Mouse (Mus musculus) brain, embryonic 14.5 days (tissue): Measurements from ENCODE around the gene Plxdc2. TPM values are rescaled to one million over a fixed set of nuclear protein-coding genes. Genes with fewer than 3 reads are reported as not detected.

Experiments used
- DNase-seq: peaks from one replicate; pipeline ENCODE4 v3.0.0-alpha.2; 2011; ENCODE audit warnings: low read depth
- CTCF ChIP-seq: fragments of 200-500 bp; IDR thresholded peaks from 2 replicates; pipeline ENCODE4 v1.5.1; 2012; ENCODE audit warnings: inconsistent platforms, mild to moderate bottlenecking, moderate library complexity, borderline replicate concordance; ENCODE audit not compliant: insufficient read depth, insufficient read length; ENCODE audit errors: extremely low read depth
- POLR2A ChIP-seq: fragments of 200-500 bp; IDR thresholded peaks from 2 replicates; pipeline ENCODE4 v1.6.1; 2012; ENCODE audit warnings: mild to moderate bottlenecking, inconsistent platforms, borderline replicate concordance; ENCODE audit not compliant: poor library complexity, insufficient read depth, insufficient read length, severe bottlenecking; ENCODE audit errors: extremely low read depth
- polyA plus RNA-seq: library from polyadenylated mRNA; depleted of rRNA; stranded (reverse); fragments of >200 nt; gene quantifications from 2 replicates; pipeline ENCODE4 v1.2.3, GENCODE M21; 2012

Plxdc2 gene
- polyA plus RNA-seq, 1 experiment: 9.1 TPM

- TF ChIP-seq POLR2A: no peak
- TF ChIP-seq CTCF: no peak
- DNase-seq: no peak
These were observed 286.0 kb downstream of the Plxdc2 start for GRCm38 (mm10) chr2:16642061-16642460.

DNA sequence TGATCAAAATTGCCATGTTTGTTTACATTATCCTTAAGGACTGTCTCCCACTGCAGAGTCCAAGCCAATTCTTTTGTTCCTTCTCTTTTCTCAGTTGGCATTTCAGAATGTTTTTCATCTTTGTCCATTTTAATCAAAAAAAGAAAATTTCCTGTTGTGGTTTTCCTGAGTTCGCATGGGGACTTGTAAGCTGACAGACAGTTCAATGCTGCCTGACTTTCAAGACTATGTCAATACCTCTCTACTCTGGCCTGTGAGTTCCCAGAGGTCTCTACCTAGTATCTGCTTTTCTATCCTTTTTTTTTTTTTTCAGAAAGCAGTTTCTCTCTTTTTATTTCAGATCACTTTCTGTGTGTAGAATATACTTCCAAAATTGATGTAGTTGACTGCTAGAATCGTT, 295.6 kb downstream of the Plxdc2 start:
- DNase-seq: no peak

GRCm38 (mm10) chr2:16664516-16664915, 308.4 kb downstream of the Plxdc2 start:
- DNase-seq: peak; percentile 50
- TF ChIP-seq POLR2A (no peak), CTCF (no peak)

More for the DNA sequence above, 295.6 kb downstream of the Plxdc2 start:
- TF ChIP-seq CTCF (no peak), POLR2A (no peak)

- TF ChIP-seq CTCF (no peak), POLR2A (no peak)
- DNase-seq: peak; percentile 33
These were observed 312.3 kb downstream of the Plxdc2 start for GRCm38 (mm10) chr2:16668391-16668790.

DNA sequence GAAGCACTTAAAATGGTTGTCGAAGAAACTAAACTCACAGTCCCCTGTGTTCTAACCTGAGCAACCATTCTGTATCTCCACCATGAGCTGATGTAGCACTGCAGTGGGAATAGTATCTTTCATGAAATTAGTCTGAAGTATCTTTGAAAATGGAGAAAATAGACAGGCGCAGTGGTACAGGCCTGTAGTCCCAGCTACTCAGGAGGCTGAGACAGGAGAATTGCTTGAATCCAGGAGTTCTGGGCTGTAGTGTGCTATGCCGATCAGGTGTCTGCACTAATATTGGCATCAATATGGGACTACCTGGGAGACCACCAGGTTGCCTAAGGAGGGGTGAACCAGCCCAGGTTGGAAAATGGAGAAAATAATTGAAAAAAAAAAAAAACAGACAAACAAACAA, 326.8 kb downstream of the Plxdc2 start:
- DNase-seq: no peak
- TF ChIP-seq CTCF: no peak
- no peak for TF ChIP-seq POLR2A

DNA sequence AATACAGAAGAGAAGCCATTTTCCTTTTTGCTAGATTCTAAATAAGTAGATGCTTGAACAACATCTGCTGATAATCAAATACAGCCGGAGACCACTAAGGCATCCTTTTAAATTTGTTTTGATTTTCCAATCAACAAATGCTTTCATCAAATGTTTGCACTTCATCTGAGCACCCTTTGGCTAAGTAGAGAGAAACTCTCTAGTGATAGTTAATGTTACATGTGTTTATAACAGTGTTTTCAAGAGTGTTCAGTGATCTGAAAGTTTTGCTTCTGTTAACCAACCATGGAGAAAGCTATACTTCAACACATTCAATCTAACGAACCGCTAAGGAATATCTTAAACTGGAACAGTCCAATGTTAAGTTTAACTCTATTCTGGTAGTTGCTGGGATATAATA, 327.6 kb downstream of the Plxdc2 start:
- TF ChIP-seq CTCF (no peak), POLR2A (no peak)
- no peak for DNase-seq

DNA sequence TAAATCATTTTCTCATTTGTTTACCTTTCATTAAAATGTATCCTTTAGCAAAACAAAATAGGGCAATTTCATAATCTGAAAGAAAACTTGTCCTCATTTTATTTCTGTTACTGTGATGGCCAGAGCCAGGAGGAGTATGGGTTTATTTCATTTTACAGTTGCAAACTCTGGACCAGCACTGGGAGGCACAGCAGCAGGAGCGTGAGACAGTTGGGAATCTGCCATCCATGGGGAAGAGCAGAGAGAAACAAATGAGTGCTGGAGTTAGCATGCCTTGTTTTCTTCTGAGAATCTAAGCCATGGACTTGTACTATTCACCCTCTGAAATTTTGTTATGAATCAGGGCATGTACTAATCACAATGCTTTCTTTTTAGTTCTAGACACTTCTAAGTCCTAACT, 328.4 kb downstream of the Plxdc2 start:
- no peak for DNase-seq
- TF ChIP-seq CTCF (no peak), POLR2A (no peak)

DNA sequence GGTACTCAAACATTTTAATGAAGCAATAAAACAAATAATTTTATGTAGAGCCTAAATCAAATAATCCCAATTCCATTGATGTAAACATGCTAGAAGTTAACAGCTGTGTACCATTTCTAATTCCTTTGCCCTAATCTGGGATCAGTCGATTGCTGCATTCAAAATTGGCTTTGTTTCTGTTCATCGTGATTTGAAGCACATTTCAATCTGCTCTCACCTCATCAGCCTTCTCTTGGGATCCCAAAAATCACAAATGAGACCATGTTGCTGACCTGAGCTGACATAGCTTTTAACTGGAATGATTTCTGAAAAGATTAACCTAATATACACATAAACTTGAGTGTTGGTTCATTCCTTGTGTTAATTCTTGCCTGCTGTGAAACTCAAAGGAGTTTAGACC, 340.3 kb downstream of the Plxdc2 start:
- DNase-seq: no peak
- TF ChIP-seq POLR2A (no peak), CTCF (no peak)

DNA sequence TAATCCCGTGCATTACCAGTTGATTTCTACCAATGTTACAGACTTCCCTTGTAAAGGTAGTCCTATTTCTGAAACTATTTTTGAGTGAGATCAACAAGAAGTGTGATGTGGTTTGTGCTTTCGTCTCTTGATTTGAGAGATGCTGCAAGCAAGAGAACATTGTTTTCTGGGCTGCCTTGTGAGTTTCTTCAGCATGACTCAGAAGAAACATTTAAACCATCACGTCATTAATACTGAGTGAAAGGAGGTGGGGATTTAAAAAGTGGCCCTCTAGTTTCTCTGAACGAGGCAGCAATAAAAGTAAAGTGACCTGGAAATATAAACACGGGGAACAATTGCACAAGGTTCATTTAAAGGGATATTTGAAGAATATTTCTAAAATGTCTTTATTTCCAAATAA, 341.1 kb downstream of the Plxdc2 start:
- no peak for TF ChIP-seq CTCF
- TF ChIP-seq POLR2A: no peak
- DNase-seq: no peak

GRCm38 (mm10) chr2:16706227-16706626, 350.1 kb downstream of the Plxdc2 start:
- no peak for DNase-seq
- no peak for TF ChIP-seq POLR2A
- peak; percentile 25; the same call in 1 of the 2 replicates for TF ChIP-seq CTCF

- TF ChIP-seq POLR2A (no peak), CTCF (no peak)
- DNase-seq: no peak
These were observed 353.8 kb downstream of the Plxdc2 start for GRCm38 (mm10) chr2:16709885-16710284.

DNA sequence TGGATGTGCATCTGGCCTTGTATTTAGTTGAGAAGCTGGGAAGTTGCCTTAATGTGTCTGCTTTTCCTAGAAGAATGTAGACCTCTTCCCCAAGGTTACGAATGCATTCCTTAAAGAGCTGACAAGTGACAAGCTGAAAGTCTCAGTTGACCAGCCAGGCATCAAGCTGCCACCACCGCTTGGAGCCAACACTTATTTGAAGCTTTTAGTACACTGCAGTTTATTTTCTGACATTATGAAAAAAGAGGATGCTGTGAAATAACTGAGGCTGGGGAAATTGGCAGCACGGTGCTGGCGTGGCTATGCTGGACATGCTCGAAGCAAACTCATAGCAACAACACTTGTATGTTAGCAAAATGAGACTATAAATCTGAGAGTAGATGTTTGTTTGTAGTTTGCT, 374.9 kb downstream of the Plxdc2 start:
- no peak for DNase-seq
- TF ChIP-seq POLR2A: no peak
- no peak for TF ChIP-seq CTCF
